Mouse (Mus musculus): ENCODE measurements around the gene Sel1l2. TPM values are rescaled to one million over a fixed set of nuclear protein-coding genes. Genes with fewer than 3 reads are reported as not detected.

The Sel1l2 gene
- total and polyA plus RNA-seq, 3 experiments: not detected

- Histone ChIP-seq H3K4me3 (replicated peaks in 1 of 3; ENCODE audit: low read depth in 2 of 3, low read length in 2 of 3, poor library complexity in 1 of 3) (no peak overlapping the region), H3K9me3 (replicated peaks; ENCODE audit: low read length) (no peaks in the 10 kb centered on the region), H3K79me2 (replicated peaks; ENCODE audit: control insufficient read depth, extremely low read depth, insufficient read depth, poor library complexity, severe bottlenecking) (no peaks in the 10 kb centered on the region), H3K36me3 (replicated peaks in 1 of 2; ENCODE audit: control insufficient read depth in 1 of 2, insufficient read depth in 1 of 2, low read length in 1 of 2) (peaks cover 16 to 78% of the 10 kb centered on the region in 2 experiments), H3K27me3 (replicated peaks) (no peaks in the 10 kb centered on the region), H3K27ac (ENCODE audit: insufficient read depth, low read depth) (no peak overlapping the region), H3K4me2 (ENCODE audit: insufficient read depth, low read depth, poor library complexity, severe bottlenecking) (no peak overlapping the region), H3K4me1 (ENCODE audit: control insufficient read depth in 1 of 2, insufficient read depth in 2 of 2) (no peaks in the 10 kb centered on the region), H3K9ac (ENCODE audit: insufficient read depth, low read depth) (no peak overlapping the region)
- dilution Hi-C loops (cut with MboI; ENCODE audit: extremely low pct_ligation_motif_present, extremely low pct_unique_long_range_greater_than_20kb, low sequenced_read_pairs): no loop called here
- in situ Hi-C loops (cut with MboI; ENCODE audit: low pct_ligation_motif_present, low pct_unique_long_range_greater_than_20kb, low sequenced_read_pairs): no loop called here
- DNase-seq (ENCODE audit: extremely low read depth): no peak
- TF ChIP-seq USF1 (IDR thresholded peaks at IDR 0.05; ENCODE audit: low read depth, low read length) (no peak), MYC (IDR thresholded peaks at IDR 0.05; ENCODE audit: low read depth, low read length) (no peak), MXI1 (IDR thresholded peaks at IDR 0.05; ENCODE audit: low read depth, low read length) (no peak), MAZ (IDR thresholded peaks at IDR 0.05; ENCODE audit: low read depth, low read length) (no peak), ETS1 (conservative IDR thresholded peaks at IDR 0.05; ENCODE audit: low read depth, low read length) (no peak), POLR2A (IDR thresholded peaks at IDR 0.05; ENCODE audit: low read depth, low read length) (no peak), UBTF (IDR thresholded peaks at IDR 0.05; ENCODE audit: low read depth, low read length) (no peak), ZMIZ1 (IDR thresholded peaks at IDR 0.05; ENCODE audit: low read depth, low read length) (no peak), CTCF (conservative IDR thresholded peaks at IDR 0.05 in 1 of 2, IDR thresholded peaks at IDR 0.05 in 1 of 2; ENCODE audit: low read depth in 2 of 2, low read length in 2 of 2) (no peak), RCOR1 (conservative IDR thresholded peaks at IDR 0.05; ENCODE audit: low read depth, low read length) (no peak), E2F4 (IDR thresholded peaks at IDR 0.05; ENCODE audit: insufficient replicate concordance, low read depth, low read length) (no peak), BHLHE40 (IDR thresholded peaks at IDR 0.05; ENCODE audit: low read depth, low read length) (no peak), CHD1 (IDR thresholded peaks at IDR 0.05; ENCODE audit: low read depth, low read length) (no peak), EP300 (IDR thresholded peaks at IDR 0.05; ENCODE audit: low read length) (no peak), NRF1 (IDR thresholded peaks at IDR 0.05; ENCODE audit: low read depth, low read length) (no peak), MAFK (IDR thresholded peaks at IDR 0.05; ENCODE audit: insufficient replicate concordance, low read length) (no peak), USF2 (conservative IDR thresholded peaks at IDR 0.05; ENCODE audit: low read depth, low read length) (no peak), PAX5 (IDR thresholded peaks at IDR 0.05; ENCODE audit: low read length) (no peak)
Observed at GRCm38 (mm10) chr2:140202573-140202972, 186.9 kb downstream of the Sel1l2 start.

GRCm38 (mm10) chr2:140200713-140201112 is 188.8 kb downstream of the Sel1l2 start:
- Histone ChIP-seq H3K4me3 (replicated peaks in 1 of 3; ENCODE audit: low read depth in 2 of 3, low read length in 2 of 3, poor library complexity in 1 of 3) (no peak overlapping the region), H3K4me2 (ENCODE audit: insufficient read depth, low read depth, poor library complexity, severe bottlenecking) (no peak overlapping the region), H3K27ac (ENCODE audit: insufficient read depth, low read depth) (no peak overlapping the region), H3K9me3 (replicated peaks; ENCODE audit: low read length) (no peaks in the 10 kb centered on the region), H3K36me3 (replicated peaks in 1 of 2; ENCODE audit: control insufficient read depth in 1 of 2, insufficient read depth in 1 of 2, low read length in 1 of 2) (peaks cover 18 to 75% of the 10 kb centered on the region in 2 experiments), H3K4me1 (ENCODE audit: control insufficient read depth in 1 of 2, insufficient read depth in 2 of 2) (no peaks in the 10 kb centered on the region), H3K27me3 (replicated peaks) (no peaks in the 10 kb centered on the region), H3K79me2 (replicated peaks; ENCODE audit: control insufficient read depth, extremely low read depth, insufficient read depth, poor library complexity, severe bottlenecking) (no peaks in the 10 kb centered on the region), H3K9ac (ENCODE audit: insufficient read depth, low read depth) (no peak overlapping the region)
- in situ Hi-C loops (cut with MboI; ENCODE audit: low pct_ligation_motif_present, low pct_unique_long_range_greater_than_20kb, low sequenced_read_pairs): no loop called here
- dilution Hi-C loops (cut with MboI; ENCODE audit: extremely low pct_ligation_motif_present, extremely low pct_unique_long_range_greater_than_20kb, low sequenced_read_pairs): no loop called here
- DNase-seq (ENCODE audit: extremely low read depth): peak; percentile 17
- TF ChIP-seq MAFK (IDR thresholded peaks at IDR 0.05; ENCODE audit: insufficient replicate concordance, low read length) (no peak), SMC3 (IDR thresholded peaks at IDR 0.05; ENCODE audit: low read depth, low read length) (peak; percentile 38; the same call in 1 of the 2 replicates), CTCF (conservative IDR thresholded peaks at IDR 0.05 in 1 of 2, IDR thresholded peaks at IDR 0.05 in 1 of 2; ENCODE audit: low read depth in 2 of 2, low read length in 2 of 2) (peak in 1 of 2 experiments; percentile 30; a peak in 2 of 4 replicates)

Data from CH12.LX (cell line).